Mouse (Mus musculus) yolk sac, embryonic 10.5 days (tissue): ENCODE measurements at regions not wholly inside any gene's neighbourhood (a gene's known extent, or its start where the extent isn't known, plus 50 kb on each side); places are given as distances from the start of the nearest gene placed in this dataset.

ENCODE experiments used
- DNase-seq: peaks from one replicate; pipeline ENCODE4 v3.0.0-alpha.2; 2017; ENCODE audit warnings: low spot score

GRCm38 (mm10) chr2:73987441-73988105 lies 76.4 kb upstream of the Atp5g3 start:
- no peak for DNase-seq

GRCm38 (mm10) chr2:73985911-73986250 lies 74.8 kb upstream of the Atp5g3 start:
- no peak for DNase-seq

DNA sequence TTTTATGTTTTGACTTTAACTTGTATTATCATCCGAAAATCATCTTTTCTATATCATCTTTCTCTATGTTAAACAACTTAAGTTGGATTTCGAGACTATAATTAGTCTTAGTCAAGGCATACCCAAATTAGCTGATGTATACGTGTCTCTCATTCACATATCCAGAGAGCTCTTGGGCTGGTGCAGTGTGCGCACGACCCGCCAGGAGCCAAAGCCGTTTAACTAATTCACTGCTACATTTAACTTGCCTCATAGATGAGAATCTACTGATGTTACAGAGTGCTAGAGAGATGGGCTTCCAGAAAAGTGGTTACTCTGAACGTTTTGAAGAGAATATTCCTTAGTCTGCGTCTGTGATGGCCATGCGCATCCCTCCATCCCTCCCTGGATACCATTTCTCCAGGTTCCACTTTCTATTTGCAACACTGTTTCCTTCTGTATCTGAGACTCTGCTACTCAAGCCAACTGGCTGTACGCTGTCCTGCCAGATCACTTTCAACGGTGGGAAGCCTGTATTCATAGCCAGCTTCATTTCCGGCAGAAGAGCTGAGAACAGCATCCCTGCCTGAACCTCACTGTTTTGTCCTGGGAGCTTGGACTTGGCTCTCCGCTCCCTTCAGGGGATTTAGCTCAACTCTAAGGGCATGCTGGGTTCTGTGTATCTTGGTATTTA lies 74.2 kb upstream of the Atp5g3 start:
- DNase-seq, result no peak

DNA sequence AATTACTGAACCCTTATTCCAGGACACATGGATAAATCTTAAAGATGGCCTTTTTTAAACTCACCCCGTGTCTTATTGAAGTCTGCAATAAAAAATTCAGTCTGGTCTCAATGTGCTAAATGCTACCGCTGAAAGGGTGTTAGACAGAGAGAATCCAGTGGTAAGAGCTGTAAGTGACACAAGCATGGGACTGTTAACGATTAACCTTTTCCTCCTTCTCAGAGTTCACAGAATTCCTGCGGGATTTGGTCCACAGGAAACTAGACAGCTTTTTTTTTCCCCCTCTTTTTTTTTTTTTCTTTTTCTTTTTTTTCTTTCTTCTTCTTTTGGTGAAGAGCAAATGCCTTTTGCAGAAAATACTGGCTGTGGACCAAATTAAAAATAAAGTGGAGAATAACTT lies 72.0 kb upstream of the Atp5g3 start:
- DNase-seq, result no peak

- no peak for DNase-seq
Measured at GRCm38 (mm10) chr2:73978072-73978471, 66.9 kb upstream of the Atp5g3 start.

DNA sequence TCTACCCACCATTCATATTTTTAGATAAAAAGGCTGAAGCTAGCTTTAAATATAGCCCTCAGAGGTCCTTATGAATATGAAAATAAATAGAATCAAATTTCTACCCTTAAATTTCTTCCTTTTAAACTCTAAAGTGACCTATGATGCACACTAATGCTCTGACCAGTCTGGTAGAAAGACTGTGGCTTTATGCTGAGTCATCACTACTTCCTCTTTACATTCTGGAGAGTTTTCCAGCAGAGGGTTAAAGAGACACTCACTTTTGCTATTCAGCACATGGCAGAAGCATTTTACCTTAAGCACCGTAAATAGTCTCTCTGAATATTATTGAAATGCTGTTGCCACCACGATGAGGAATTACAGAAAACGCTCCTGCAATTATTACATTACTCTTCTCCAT lies 62.6 kb upstream of the Atp5g3 start:
- DNase-seq, result no peak

DNA sequence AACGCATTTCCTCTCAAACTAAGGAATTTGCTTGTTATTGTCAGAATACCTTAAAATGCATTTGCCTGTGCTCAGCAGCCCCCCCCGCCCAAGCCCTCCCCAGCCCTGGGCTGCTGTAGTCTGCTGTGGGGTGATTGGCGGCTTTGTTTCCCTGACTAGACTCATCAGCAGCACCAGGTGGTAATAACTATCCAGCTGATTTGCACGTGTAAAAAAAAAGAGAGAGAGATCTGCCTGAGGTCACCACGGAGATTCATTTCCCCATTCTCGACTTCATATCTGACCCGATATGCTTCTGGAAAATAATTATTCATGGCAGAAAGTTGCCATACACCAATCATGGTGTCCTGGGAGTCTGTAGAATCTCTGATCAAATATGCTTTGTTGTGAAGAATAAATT lies 56.5 kb upstream of the Atp5g3 start:
- DNase-seq, result no peak

GRCm38 (mm10) chr2:73965595-73965994 lies 54.5 kb upstream of the Atp5g3 start:
- DNase-seq, result no peak
